Mouse (Mus musculus): ENCODE data around the gene Arhgef11. TPM values are rescaled to one million over a fixed set of nuclear protein-coding genes. Genes with fewer than 3 reads are reported as not detected.

The Arhgef11 gene
- polyA plus RNA-seq, 1 experiment from 2014 or later: 17.5 TPM

- H3K9me3 ChIP-seq (ENCODE audit: control insufficient read depth, low read depth, low read length): no peaks in the 10 kb centered on the region
- no peaks in the 10 kb centered on the region for H3K36me3 ChIP-seq (ENCODE audit: control insufficient read depth, insufficient read depth, low read length)
- H3K4me3 ChIP-seq (ENCODE audit: low read depth, low read length): no peak overlapping the region
- peak overlapping the region; percentile 37; the same call in 1 of the 2 replicates for H3K4me2 ChIP-seq (replicated peaks; ENCODE audit: low read depth, low read length)
- WGBS: 85% methylated on average over 5 of the region's 5 CpGs
- no peak for ATAC-seq (ENCODE audit: insufficient number of reproducible peaks, insufficient read depth, low FRiP score, low read depth)
- no peaks in the 10 kb centered on the region for H3K27me3 ChIP-seq (ENCODE audit: control insufficient read depth, insufficient read depth, low read length)
- H3K4me1 ChIP-seq (ENCODE audit: control insufficient read depth, insufficient read depth, low read length): peaks cover 41% of the 10 kb centered on the region
- no peak overlapping the region for H3K9ac ChIP-seq (replicated peaks; ENCODE audit: low read depth, low read length)
- H3K27ac ChIP-seq (ENCODE audit: low read length): peak overlapping the region; percentile 95
Observed at GRCm38 (mm10) chr3:87765631-87766283, 148.4 kb downstream of the Arhgef11 start.

DNA sequence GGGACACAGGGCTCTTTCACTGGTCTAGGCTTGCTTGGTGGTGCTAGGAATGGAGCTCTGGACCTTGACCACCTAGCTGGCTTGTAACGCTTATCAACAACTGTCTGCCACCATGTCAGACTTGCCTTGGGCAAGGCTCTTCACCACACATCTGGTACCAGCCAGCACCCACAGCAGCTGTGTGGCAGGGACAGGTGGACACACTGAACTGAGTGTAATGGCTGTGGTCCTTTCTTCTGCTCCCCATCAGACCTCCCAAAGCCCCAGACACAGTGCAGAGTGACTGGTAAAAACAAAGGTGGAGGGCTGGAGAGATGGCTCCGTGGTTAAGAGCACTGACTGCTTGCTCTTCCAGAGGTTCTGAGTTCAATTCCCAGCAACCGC, 148.9 kb downstream of the Arhgef11 start:
- no peak overlapping the region for H3K9ac ChIP-seq (replicated peaks; ENCODE audit: low read depth, low read length)
- H3K36me3 ChIP-seq (ENCODE audit: control insufficient read depth, insufficient read depth, low read length): no peaks in the 10 kb centered on the region
- no peak overlapping the region for H3K4me2 ChIP-seq (replicated peaks; ENCODE audit: low read depth, low read length)
- no peaks in the 10 kb centered on the region for H3K9me3 ChIP-seq (ENCODE audit: control insufficient read depth, low read depth, low read length)
- peak overlapping the region; percentile 95; the same call in 1 of the 2 replicates for H3K27ac ChIP-seq (ENCODE audit: low read length)
- ATAC-seq (ENCODE audit: insufficient number of reproducible peaks, insufficient read depth, low FRiP score, low read depth): no peak
- no peak overlapping the region for H3K4me3 ChIP-seq (ENCODE audit: low read depth, low read length)
- peaks cover 41% of the 10 kb centered on the region for H3K4me1 ChIP-seq (ENCODE audit: control insufficient read depth, insufficient read depth, low read length)
- WGBS: 84% methylated on average over 3 of the region's 3 CpGs
- H3K27me3 ChIP-seq (ENCODE audit: control insufficient read depth, insufficient read depth, low read length): no peaks in the 10 kb centered on the region

DNA sequence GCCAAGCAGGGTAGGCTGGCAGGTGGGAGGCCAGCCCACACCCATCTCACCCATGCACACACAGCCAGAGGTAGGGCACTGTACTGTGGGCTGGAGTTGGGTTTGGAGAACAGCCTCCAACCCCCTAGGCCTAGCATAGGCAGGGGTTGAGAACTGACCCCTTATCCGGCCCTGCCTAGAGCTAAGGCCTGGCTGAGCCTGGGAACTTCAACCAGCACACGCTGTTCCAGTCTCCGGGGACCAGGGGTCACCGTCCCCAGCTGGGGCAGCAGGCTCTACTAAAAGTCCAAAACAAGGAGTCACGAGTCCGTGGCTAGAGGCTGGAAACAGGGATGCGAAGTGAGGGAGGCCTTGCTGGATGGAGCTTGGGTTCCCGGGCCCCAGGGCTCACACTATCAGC, 150.4 kb downstream of the Arhgef11 start:
- Histone ChIP-seq H3K4me2 (replicated peaks; ENCODE audit: low read depth, low read length) (peak overlapping the region; percentile 56), H3K9ac (replicated peaks; ENCODE audit: low read depth, low read length) (0 out of 2 replicates have a peak overlapping the region, but pooled peaks have one; percentile 18), H3K9me3 (ENCODE audit: control insufficient read depth, low read depth, low read length) (no peaks in the 10 kb centered on the region), H3K4me1 (ENCODE audit: control insufficient read depth, insufficient read depth, low read length) (peaks cover 37% of the 10 kb centered on the region), H3K36me3 (ENCODE audit: control insufficient read depth, insufficient read depth, low read length) (no peaks in the 10 kb centered on the region), H3K27ac (ENCODE audit: low read length) (peak overlapping the region; percentile 78; the same call in 1 of the 2 replicates), H3K27me3 (ENCODE audit: control insufficient read depth, insufficient read depth, low read length) (no peaks in the 10 kb centered on the region), H3K4me3 (ENCODE audit: low read depth, low read length) (peak overlapping the region; percentile 49)
- 81% methylated on average over 8 of the region's 8 CpGs for WGBS
- no peak for ATAC-seq (ENCODE audit: insufficient number of reproducible peaks, insufficient read depth, low FRiP score, low read depth)

DNA sequence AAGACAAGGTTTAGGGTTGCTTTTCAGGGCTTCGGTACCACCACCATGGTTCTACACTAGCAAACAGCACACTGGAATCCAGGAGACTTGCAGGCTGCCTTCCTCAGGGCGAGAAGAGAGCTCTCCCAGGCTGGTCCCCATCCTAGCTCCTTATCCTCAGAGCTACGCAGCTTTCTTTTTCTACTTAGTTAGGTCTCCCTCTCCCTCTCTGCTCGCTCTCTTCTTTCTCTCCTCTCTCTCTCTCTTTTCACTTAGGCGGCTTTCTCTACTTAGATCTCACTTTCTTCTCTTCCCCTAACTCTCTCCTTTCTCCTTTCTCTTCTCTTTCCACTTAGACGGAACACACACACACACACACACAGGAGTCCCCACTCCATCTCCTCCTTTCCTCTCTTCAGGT, 151.1 kb downstream of the Arhgef11 start:
- Histone ChIP-seq H3K27ac (ENCODE audit: low read length) (peak overlapping the region; percentile 78), H3K36me3 (ENCODE audit: control insufficient read depth, insufficient read depth, low read length) (no peaks in the 10 kb centered on the region), H3K9ac (replicated peaks; ENCODE audit: low read depth, low read length) (no peak overlapping the region; the same call in 1 of the 2 replicates), H3K9me3 (ENCODE audit: control insufficient read depth, low read depth, low read length) (no peaks in the 10 kb centered on the region), H3K4me2 (replicated peaks; ENCODE audit: low read depth, low read length) (peak overlapping the region; percentile 56), H3K27me3 (ENCODE audit: control insufficient read depth, insufficient read depth, low read length) (no peaks in the 10 kb centered on the region), H3K4me3 (ENCODE audit: low read depth, low read length) (peak overlapping the region; percentile 49), H3K4me1 (ENCODE audit: control insufficient read depth, insufficient read depth, low read length) (peaks cover 32% of the 10 kb centered on the region)
- ATAC-seq (ENCODE audit: insufficient number of reproducible peaks, insufficient read depth, low FRiP score, low read depth): no peak
- WGBS: 29% methylated on average over 6 of the region's 6 CpGs

GRCm38 (mm10) chr3:87768844-87769243, 151.5 kb downstream of the Arhgef11 start:
- Histone ChIP-seq H3K4me2 (replicated peaks; ENCODE audit: low read depth, low read length) (peak overlapping the region; percentile 56), H3K9me3 (ENCODE audit: control insufficient read depth, low read depth, low read length) (no peaks in the 10 kb centered on the region), H3K36me3 (ENCODE audit: control insufficient read depth, insufficient read depth, low read length) (no peaks in the 10 kb centered on the region), H3K27ac (ENCODE audit: low read length) (peak overlapping the region; percentile 78), H3K27me3 (ENCODE audit: control insufficient read depth, insufficient read depth, low read length) (no peaks in the 10 kb centered on the region), H3K4me3 (ENCODE audit: low read depth, low read length) (peak overlapping the region; percentile 49), H3K4me1 (ENCODE audit: control insufficient read depth, insufficient read depth, low read length) (peaks cover 29% of the 10 kb centered on the region), H3K9ac (replicated peaks; ENCODE audit: low read depth, low read length) (no peak overlapping the region; the same call in 1 of the 2 replicates)
- peak; percentile 80 for ATAC-seq (ENCODE audit: insufficient number of reproducible peaks, insufficient read depth, low FRiP score, low read depth)
- under 1% methylated on average over 36 of the region's 37 CpGs for WGBS

GRCm38 (mm10) chr3:87769506-87769905, 152.1 kb downstream of the Arhgef11 start:
- Histone ChIP-seq H3K27ac (ENCODE audit: low read length) (no peak overlapping the region), H3K36me3 (ENCODE audit: control insufficient read depth, insufficient read depth, low read length) (no peaks in the 10 kb centered on the region), H3K4me2 (replicated peaks; ENCODE audit: low read depth, low read length) (no peak overlapping the region), H3K27me3 (ENCODE audit: control insufficient read depth, insufficient read depth, low read length) (no peaks in the 10 kb centered on the region), H3K9me3 (ENCODE audit: control insufficient read depth, low read depth, low read length) (no peaks in the 10 kb centered on the region), H3K4me3 (ENCODE audit: low read depth, low read length) (no peak overlapping the region), H3K9ac (replicated peaks; ENCODE audit: low read depth, low read length) (no peak overlapping the region), H3K4me1 (ENCODE audit: control insufficient read depth, insufficient read depth, low read length) (peaks cover 25% of the 10 kb centered on the region)
- no peak for ATAC-seq (ENCODE audit: insufficient number of reproducible peaks, insufficient read depth, low FRiP score, low read depth)
- 73% methylated on average over 8 of the region's 8 CpGs for WGBS

GRCm38 (mm10) chr3:87770280-87770679, 152.9 kb downstream of the Arhgef11 start:
- no peaks in the 10 kb centered on the region for H3K27me3 ChIP-seq (ENCODE audit: control insufficient read depth, insufficient read depth, low read length)
- H3K4me2 ChIP-seq (replicated peaks; ENCODE audit: low read depth, low read length): no peak overlapping the region
- H3K4me1 ChIP-seq (ENCODE audit: control insufficient read depth, insufficient read depth, low read length): peaks cover 17% of the 10 kb centered on the region
- H3K9me3 ChIP-seq (ENCODE audit: control insufficient read depth, low read depth, low read length): no peaks in the 10 kb centered on the region
- H3K4me3 ChIP-seq (ENCODE audit: low read depth, low read length): no peak overlapping the region
- no peak for ATAC-seq (ENCODE audit: insufficient number of reproducible peaks, insufficient read depth, low FRiP score, low read depth)
- under 1% methylated on average over 4 of the region's 4 CpGs for WGBS
- no peaks in the 10 kb centered on the region for H3K36me3 ChIP-seq (ENCODE audit: control insufficient read depth, insufficient read depth, low read length)
- H3K27ac ChIP-seq (ENCODE audit: low read length): no peak overlapping the region
- H3K9ac ChIP-seq (replicated peaks; ENCODE audit: low read depth, low read length): no peak overlapping the region

- no peaks in the 10 kb centered on the region for H3K27me3 ChIP-seq (ENCODE audit: control insufficient read depth, insufficient read depth, low read length)
- H3K27ac ChIP-seq (ENCODE audit: low read length): no peak overlapping the region
- H3K9ac ChIP-seq (replicated peaks; ENCODE audit: low read depth, low read length): no peak overlapping the region
- H3K4me3 ChIP-seq (ENCODE audit: low read depth, low read length): no peak overlapping the region
- ATAC-seq (ENCODE audit: insufficient number of reproducible peaks, insufficient read depth, low FRiP score, low read depth): no peak
- no peak overlapping the region for H3K4me2 ChIP-seq (replicated peaks; ENCODE audit: low read depth, low read length)
- no peaks in the 10 kb centered on the region for H3K9me3 ChIP-seq (ENCODE audit: control insufficient read depth, low read depth, low read length)
- WGBS: 39% methylated on average over 6 of the region's 6 CpGs
- no peaks in the 10 kb centered on the region for H3K36me3 ChIP-seq (ENCODE audit: control insufficient read depth, insufficient read depth, low read length)
- peaks cover 11% of the 10 kb centered on the region; the same call in 1 of the 2 replicates for H3K4me1 ChIP-seq (ENCODE audit: control insufficient read depth, insufficient read depth, low read length)
Observed at GRCm38 (mm10) chr3:87771088-87771487, 153.7 kb downstream of the Arhgef11 start.

GRCm38 (mm10) chr3:87778283-87778682, 160.9 kb downstream of the Arhgef11 start:
- Histone ChIP-seq H3K36me3 (ENCODE audit: control insufficient read depth, insufficient read depth, low read length) (no peaks in the 10 kb centered on the region), H3K9me3 (ENCODE audit: control insufficient read depth, low read depth, low read length) (no peaks in the 10 kb centered on the region), H3K4me1 (ENCODE audit: control insufficient read depth, insufficient read depth, low read length) (peaks cover 3% of the 10 kb centered on the region), H3K9ac (replicated peaks; ENCODE audit: low read depth, low read length) (no peak overlapping the region), H3K4me3 (ENCODE audit: low read depth, low read length) (no peak overlapping the region), H3K27ac (ENCODE audit: low read length) (no peak overlapping the region), H3K27me3 (ENCODE audit: control insufficient read depth, insufficient read depth, low read length) (no peaks in the 10 kb centered on the region), H3K4me2 (replicated peaks; ENCODE audit: low read depth, low read length) (no peak overlapping the region)
- 50% methylated on average over 23 of the region's 23 CpGs for WGBS
- no peak for ATAC-seq (ENCODE audit: insufficient number of reproducible peaks, insufficient read depth, low FRiP score, low read depth)
